Mouse (Mus musculus) liver, embryonic 16.5 days (tissue): ENCODE data around the gene Slit3. TPM values are rescaled to one million over a fixed set of nuclear protein-coding genes. Genes with fewer than 3 reads are reported as not detected.

ENCODE experiments used
- ATAC-seq: fragments of 200-750 bp; cut with Nextera tagmentation; 2 replicates; pipeline ENCODE4 v1.8.0; 2017; ENCODE audit warnings: low read depth, mild to moderate bottlenecking, moderate number of reproducible peaks, moderate library complexity
- H3K27ac ChIP-seq: fragments of 300-500 bp; sonication (generic); 2 replicates; pipeline ENCODE4 v1.5.1; 2014; ENCODE audit warnings: mild to moderate bottlenecking, low read length
- H3K27me3 ChIP-seq: fragments of 300-500 bp; sonication (generic); 2 replicates; pipeline ENCODE4 v1.6.1; 2014; ENCODE audit warnings: low read depth, low read length, mixed read lengths; ENCODE audit not compliant: control insufficient read depth, insufficient read depth
- H3K36me3 ChIP-seq: fragments of 300-500 bp; sonication (generic); 2 replicates; pipeline ENCODE4 v1.6.1; 2014; ENCODE audit warnings: mild to moderate bottlenecking; ENCODE audit not compliant: control insufficient read depth, insufficient read depth
- H3K4me1 ChIP-seq: fragments of 300-500 bp; sonication (generic); 2 replicates; pipeline ENCODE4 v1.6.1; 2014; ENCODE audit warnings: low read depth, low read length, mixed read lengths; ENCODE audit not compliant: control insufficient read depth
- H3K4me2 ChIP-seq: fragments of 300-500 bp; sonication (generic); 2 replicates; pipeline ENCODE4 v1.6.1; 2014; ENCODE audit warnings: low read depth, low read length, mixed read lengths
- H3K4me3 ChIP-seq: fragments of 300-500 bp; sonication (generic); 2 replicates; pipeline ENCODE4 v1.5.1; 2014; ENCODE audit warnings: low read depth, mild to moderate bottlenecking, low read length
- H3K9ac ChIP-seq: fragments of 300-500 bp; sonication (generic); 2 replicates; pipeline ENCODE4 v1.6.1; 2014; ENCODE audit warnings: low read depth, low read length
- H3K9me3 ChIP-seq: fragments of 300-500 bp; sonication (generic); replicated peaks from 2 replicates; pipeline ENCODE4 v1.6.1; 2016; ENCODE audit warnings: low read length; ENCODE audit not compliant: control insufficient read depth
- WGBS: fragments of 180-500 bp; shearing (Covaris S2); extraction: QIAGEN DNeasy Blood & Tissue Kit; methylation state at CpG from one replicate; pipeline ENCODE4 v1.1.7; 2014; ENCODE audit not compliant: insufficient replicate concordance; 5-methylcytosine and 5-hydroxymethylcytosine counted together
- polyA plus RNA-seq: library from polyadenylated mRNA; unstranded; fragments of >200 nt; fragmentation: Nextera tagmentation; extraction: Ambion mirVana; gene quantifications from 2 replicates; pipeline ENCODE4 v1.2.1, GENCODE M21; 2015

Slit3 gene
- polyA plus RNA-seq, 1 experiment from 2014 or later = 0.22 TPM

- no peak overlapping the region for H3K4me3 ChIP-seq
- H3K27ac ChIP-seq = no peak overlapping the region
- no peaks in the 10 kb centered on the region for H3K9me3 ChIP-seq
- H3K4me1 ChIP-seq = no peaks in the 10 kb centered on the region
- no peak overlapping the region for H3K4me2 ChIP-seq
- no peak overlapping the region for H3K9ac ChIP-seq
- no peaks in the 10 kb centered on the region for H3K36me3 ChIP-seq
- H3K27me3 ChIP-seq = no peaks in the 10 kb centered on the region
- WGBS = 66% methylated on average over 8 of the region's 8 CpGs
- ATAC-seq = no peak
These were observed 436.5 kb downstream of the Slit3 start for GRCm38 (mm10) chr11:35557476-35557875.

- Histone ChIP-seq H3K27me3 (no peaks in the 10 kb centered on the region), H3K9me3 (no peaks in the 10 kb centered on the region), H3K4me1 (no peaks in the 10 kb centered on the region), H3K36me3 (no peaks in the 10 kb centered on the region), H3K9ac (no peak overlapping the region), H3K4me3 (no peak overlapping the region), H3K4me2 (no peak overlapping the region), H3K27ac (no peak overlapping the region)
- 66% methylated on average over 2 of the region's 2 CpGs for WGBS
- no peak for ATAC-seq
These were observed 437.3 kb downstream of the Slit3 start for GRCm38 (mm10) chr11:35558311-35558710.

DNA sequence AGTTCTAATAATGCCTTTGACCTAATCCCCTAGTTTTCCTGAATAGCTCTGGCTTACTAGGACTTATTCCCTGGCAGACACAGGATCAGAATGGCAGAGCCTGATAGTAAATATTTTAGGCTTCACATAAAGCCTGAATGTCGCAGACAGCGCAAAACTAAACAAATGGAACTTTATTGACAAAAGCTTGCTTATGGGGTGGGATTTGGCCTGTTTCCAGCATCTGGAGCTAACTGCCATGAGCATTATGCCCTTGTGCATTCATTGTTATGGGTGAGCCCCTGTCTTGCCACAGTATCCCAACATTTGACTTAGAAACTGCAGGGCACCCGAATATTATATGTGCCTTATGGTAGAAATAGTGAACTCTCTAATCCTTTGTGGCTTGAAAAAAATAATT lies 438.4 kb downstream of the Slit3 start:
- no peaks in the 10 kb centered on the region for H3K27me3 ChIP-seq
- no peak overlapping the region for H3K27ac ChIP-seq
- no peak overlapping the region for H3K4me2 ChIP-seq
- 73% methylated on average over 3 of the region's 3 CpGs for WGBS
- no peaks in the 10 kb centered on the region for H3K9me3 ChIP-seq
- H3K4me1 ChIP-seq = no peaks in the 10 kb centered on the region
- ATAC-seq = no peak
- no peak overlapping the region for H3K9ac ChIP-seq
- H3K4me3 ChIP-seq = no peak overlapping the region
- no peaks in the 10 kb centered on the region for H3K36me3 ChIP-seq

- H3K4me1 ChIP-seq = no peaks in the 10 kb centered on the region
- H3K9ac ChIP-seq = no peak overlapping the region
- H3K27me3 ChIP-seq = no peaks in the 10 kb centered on the region
- no peak for ATAC-seq
- no peak overlapping the region for H3K4me3 ChIP-seq
- WGBS = 59% methylated on average over 9 of the region's 9 CpGs
- H3K36me3 ChIP-seq = no peaks in the 10 kb centered on the region
- no peaks in the 10 kb centered on the region for H3K9me3 ChIP-seq
- no peak overlapping the region for H3K4me2 ChIP-seq
- no peak overlapping the region for H3K27ac ChIP-seq
These were observed 440.7 kb downstream of the Slit3 start for GRCm38 (mm10) chr11:35561760-35562159.

- Histone ChIP-seq H3K4me3 (no peak overlapping the region), H3K9ac (no peak overlapping the region), H3K4me1 (no peaks in the 10 kb centered on the region), H3K36me3 (no peaks in the 10 kb centered on the region), H3K27ac (no peak overlapping the region), H3K4me2 (no peak overlapping the region), H3K27me3 (no peaks in the 10 kb centered on the region), H3K9me3 (no peaks in the 10 kb centered on the region)
- no peak for ATAC-seq
- WGBS = 49% methylated on average over 6 of the region's 6 CpGs
These were observed 444.3 kb downstream of the Slit3 start for GRCm38 (mm10) chr11:35565322-35565721.

GRCm38 (mm10) chr11:35566686-35567085 lies 445.7 kb downstream of the Slit3 start:
- H3K9me3 ChIP-seq = no peaks in the 10 kb centered on the region
- no peak overlapping the region for H3K9ac ChIP-seq
- ATAC-seq = no peak
- WGBS = 45% methylated on average over 3 of the region's 3 CpGs
- no peak overlapping the region for H3K27ac ChIP-seq
- no peaks in the 10 kb centered on the region for H3K4me1 ChIP-seq
- H3K36me3 ChIP-seq = no peaks in the 10 kb centered on the region
- no peak overlapping the region for H3K4me2 ChIP-seq
- H3K27me3 ChIP-seq = no peaks in the 10 kb centered on the region
- no peak overlapping the region for H3K4me3 ChIP-seq

- ATAC-seq = no peak
- Histone ChIP-seq H3K27me3 (no peaks in the 10 kb centered on the region), H3K4me3 (no peak overlapping the region), H3K27ac (no peak overlapping the region), H3K4me2 (no peak overlapping the region), H3K9ac (no peak overlapping the region), H3K4me1 (no peaks in the 10 kb centered on the region), H3K36me3 (no peaks in the 10 kb centered on the region), H3K9me3 (no peaks in the 10 kb centered on the region)
- 62% methylated on average over 6 of the region's 6 CpGs for WGBS
These were observed 448.3 kb downstream of the Slit3 start for GRCm38 (mm10) chr11:35569126-35569916.

DNA sequence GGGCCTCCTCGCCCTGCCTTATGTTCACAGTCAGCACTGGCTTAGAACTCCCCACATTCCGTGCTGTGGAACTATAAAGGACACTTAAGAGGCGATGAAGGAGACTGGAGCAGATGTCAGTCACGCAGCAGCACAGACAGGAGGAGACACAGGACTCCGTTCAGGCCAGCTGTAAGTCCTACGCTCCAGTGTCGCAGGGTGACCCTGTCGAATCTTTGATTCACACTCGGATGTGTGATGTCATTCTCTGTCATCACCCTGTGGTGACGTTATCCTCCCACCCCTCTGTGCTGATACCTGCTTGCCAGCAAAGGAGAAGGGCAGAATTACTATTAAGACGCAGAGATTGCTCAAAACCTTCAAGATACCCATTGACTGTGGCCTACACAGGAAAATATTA lies 448.9 kb downstream of the Slit3 start:
- ATAC-seq = no peak
- no peaks in the 10 kb centered on the region for H3K36me3 ChIP-seq
- no peak overlapping the region for H3K4me2 ChIP-seq
- WGBS = 63% methylated on average over 11 of the region's 11 CpGs
- no peak overlapping the region for H3K27ac ChIP-seq
- H3K9ac ChIP-seq = no peak overlapping the region
- H3K4me3 ChIP-seq = no peak overlapping the region
- no peaks in the 10 kb centered on the region for H3K27me3 ChIP-seq
- no peaks in the 10 kb centered on the region for H3K9me3 ChIP-seq
- H3K4me1 ChIP-seq = no peaks in the 10 kb centered on the region

- Histone ChIP-seq H3K4me2 (no peak overlapping the region), H3K27me3 (no peaks in the 10 kb centered on the region), H3K4me1 (no peaks in the 10 kb centered on the region), H3K27ac (no peak overlapping the region), H3K9me3 (no peaks in the 10 kb centered on the region), H3K4me3 (no peak overlapping the region), H3K36me3 (no peaks in the 10 kb centered on the region), H3K9ac (no peak overlapping the region)
- 47% methylated on average over 3 of the region's 3 CpGs for WGBS
- ATAC-seq = no peak
These were observed 450.9 kb downstream of the Slit3 start for GRCm38 (mm10) chr11:35571910-35572309.
